In the genomic region with DNA sequence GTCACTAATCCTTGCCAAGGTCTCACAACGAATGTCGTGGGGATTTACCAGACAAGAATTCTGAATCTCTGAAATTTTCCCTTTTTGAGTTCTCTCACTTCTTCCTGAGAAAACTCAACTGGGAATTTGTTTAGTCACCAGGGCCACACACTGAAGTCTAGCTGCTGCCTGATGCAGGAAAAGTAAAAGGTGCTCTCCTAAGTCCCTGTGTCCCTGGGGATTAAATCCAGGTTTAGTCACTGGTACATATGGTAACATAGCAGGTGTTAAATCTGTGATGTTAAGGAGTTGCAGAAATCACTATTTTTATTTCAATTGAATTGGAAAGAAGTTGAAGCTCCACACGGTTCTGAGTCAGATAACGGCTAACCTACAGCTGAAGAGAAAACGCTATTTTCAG, we compare ENCODE assay signal across 20 mouse cellular contexts.
DNase-seq lines count a peak whose midpoint lies in the region; ATAC-seq lines count a peak whose summit lies in the region.
"Had no signal": no experiment of that assay in that cellular context is flagged by ENCODE, and none has a peak within 500 bp of the region (broad histone marks: within the 10 kb centered on the region; RNA-seq: fewer than 3 reads in every experiment).

No protein-coding gene starts in this region.

- WGBS in midbrain, embryonic 10.5 days, result 91% methylated on average over 5 of the region's 5 CpGs

- no peak for DNase-seq in frontal cortex, postnatal 25 days (ENCODE audit: low spot score in 2 of 2)
- DNase-seq in brain, adult 2 months (ENCODE audit: low read depth, low spot score), result peak; percentile 53
- no peak for DNase-seq in midbrain, embryonic 10.5 days (ENCODE audit: low spot score)
- DNase-seq: adrenal gland, adult 2 months; adrenal gland, adult 8-10 months; adrenal gland, postnatal 10 days; adrenal gland, postnatal 14 days; adrenal gland, postnatal 25 days; adrenal gland, postnatal 36 days; B cell, adult 2 months; cerebellum, adult 11 months; cerebellum, adult 11-12 months; cerebellum, adult 18-20 months; cerebellum, adult 2 months had no signal

- no peak overlapping the region for H3K27ac ChIP-seq in midbrain, embryonic 10.5 days (replicated peaks)

- H3K4me3 ChIP-seq in midbrain, embryonic 10.5 days, result no peak overlapping the region

- peak; percentile 84 for ATAC-seq in frontal cortex, adult (ENCODE audit: low TSS enrichment)
- ATAC-seq: activated CD4-positive, CD25-positive, alpha-beta regulatory T cell, adult 4 months; CD4-positive, CD25-positive, alpha-beta regulatory T cell, adult 4 months; Patski had no signal

- no peaks in the 10 kb centered on the region for H3K36me3 ChIP-seq in midbrain, embryonic 10.5 days
- H3K36me3 ChIP-seq: G1E had no signal

- H3K4me1 ChIP-seq in midbrain, embryonic 10.5 days, result no peaks in the 10 kb centered on the region

- H3K9me3 ChIP-seq in midbrain, embryonic 10.5 days (replicated peaks), result no peaks in the 10 kb centered on the region

- no peaks in the 10 kb centered on the region for H3K27me3 ChIP-seq in midbrain, embryonic 10.5 days (ENCODE audit: low read depth, poor library complexity, severe bottlenecking)
- H3K27me3 ChIP-seq: CH12.LX, Patski had no signal
